Mouse (Mus musculus): ENCODE data around the gene Rtn2. TPM values are rescaled to one million over a fixed set of nuclear protein-coding genes. Genes with fewer than 3 reads are reported as not detected.

The Rtn2 gene
- polyA plus RNA-seq (2015; fragmentation: Nextera tagmentation; extraction: Ambion mirVana): 105 and 121 TPM in 2 replicates

- H3K9me3 ChIP-seq (replicated peaks): no peaks in the 10 kb centered on the region
These were observed at the start of gene Rtn2 for GRCm38 (mm10) chr7:19282385-19282784. TSS of gene Rtn2 (plus strand) at chr7:19282624.

GRCm38 (mm10) chr7:19234652-19235051, 47.8 kb upstream of the Rtn2 start:
- peaks cover 3% of the 10 kb centered on the region; the same call in 1 of the 2 replicates for H3K36me3 ChIP-seq
- ATAC-seq (ENCODE audit: low FRiP score): no peak
- no peaks in the 10 kb centered on the region for H3K9me3 ChIP-seq (replicated peaks)
- WGBS: 79% methylated on average over 5 of the region's 5 CpGs
- no peak overlapping the region for H3K27ac ChIP-seq (replicated peaks)
- no peaks in the 10 kb centered on the region for H3K27me3 ChIP-seq (replicated peaks)
- peaks cover 29% of the 10 kb centered on the region for H3K4me1 ChIP-seq
- H3K9ac ChIP-seq (replicated peaks): no peak overlapping the region
- H3K4me3 ChIP-seq (replicated peaks): no peak overlapping the region
- no peak overlapping the region for H3K4me2 ChIP-seq

More at GRCm38 (mm10) chr7:19282385-19282784, at the start of gene Rtn2:
- Histone ChIP-seq H3K27ac (replicated peaks) (peak within 1 kb of the TSS; percentile 91), H3K4me1 (peaks cover 41% of the 10 kb centered on the region), H3K36me3 (peaks cover 10% of the 10 kb centered on the region), H3K4me2 (peak within 1 kb of the TSS; percentile 78), H3K4me3 (replicated peaks) (peak within 1 kb of the TSS; percentile 87), H3K9ac (replicated peaks) (peak within 1 kb of the TSS; percentile 99), H3K27me3 (replicated peaks) (peaks cover 40% of the 10 kb centered on the region)
- peak; percentile 88 for ATAC-seq (ENCODE audit: low FRiP score)
- 0% methylated on average over 37 of the region's 37 CpGs for WGBS

GRCm38 (mm10) chr7:19235092-19235671, 47.2 kb upstream of the Rtn2 start:
- Histone ChIP-seq H3K4me3 (replicated peaks) (no peak overlapping the region), H3K27ac (replicated peaks) (no peak overlapping the region), H3K9ac (replicated peaks) (no peak overlapping the region), H3K36me3 (peaks cover 3% of the 10 kb centered on the region; the same call in 1 of the 2 replicates), H3K4me1 (peaks cover 27% of the 10 kb centered on the region), H3K4me2 (no peak overlapping the region), H3K9me3 (replicated peaks) (no peaks in the 10 kb centered on the region), H3K27me3 (replicated peaks) (no peaks in the 10 kb centered on the region)
- ATAC-seq (ENCODE audit: low FRiP score): no peak
- WGBS: 92% methylated on average over 2 of the region's 2 CpGs

GRCm38 (mm10) chr7:19236411-19236810, 46.0 kb upstream of the Rtn2 start:
- no peak overlapping the region for H3K9ac ChIP-seq (replicated peaks)
- 73% methylated on average over 2 of the region's 2 CpGs for WGBS

GRCm38 (mm10) chr7:19238344-19238743, 44.1 kb upstream of the Rtn2 start:
- Histone ChIP-seq H3K4me1 (peaks cover 20% of the 10 kb centered on the region), H3K9me3 (replicated peaks) (no peaks in the 10 kb centered on the region), H3K4me2 (no peak overlapping the region), H3K27me3 (replicated peaks) (no peaks in the 10 kb centered on the region), H3K4me3 (replicated peaks) (no peak overlapping the region), H3K36me3 (no peaks in the 10 kb centered on the region), H3K27ac (replicated peaks) (no peak overlapping the region), H3K9ac (replicated peaks) (no peak overlapping the region)
- WGBS: 96% methylated on average over 4 of the region's 4 CpGs
- no peak for ATAC-seq (ENCODE audit: low FRiP score)

More at GRCm38 (mm10) chr7:19236411-19236810, 46.0 kb upstream of the Rtn2 start:
- no peak overlapping the region for H3K27ac ChIP-seq (replicated peaks)
- H3K4me3 ChIP-seq (replicated peaks): no peak overlapping the region
- H3K4me2 ChIP-seq: no peak overlapping the region
- no peaks in the 10 kb centered on the region for H3K9me3 ChIP-seq (replicated peaks)
- no peaks in the 10 kb centered on the region for H3K27me3 ChIP-seq (replicated peaks)
- no peaks in the 10 kb centered on the region; the same call in 1 of the 2 replicates for H3K36me3 ChIP-seq
- no peak for ATAC-seq (ENCODE audit: low FRiP score)
- peaks cover 20% of the 10 kb centered on the region for H3K4me1 ChIP-seq

- Histone ChIP-seq H3K27me3 (replicated peaks) (no peaks in the 10 kb centered on the region), H3K9me3 (replicated peaks) (no peaks in the 10 kb centered on the region), H3K4me1 (peaks cover 20% of the 10 kb centered on the region), H3K4me3 (replicated peaks) (no peak overlapping the region), H3K9ac (replicated peaks) (no peak overlapping the region), H3K36me3 (no peaks in the 10 kb centered on the region), H3K27ac (replicated peaks) (no peak overlapping the region; the same call in 1 of the 2 replicates), H3K4me2 (no peak overlapping the region)
- ATAC-seq (ENCODE audit: low FRiP score): peak; percentile 94
- WGBS: 0% methylated on average over 1 of the region's 1 CpGs
These were observed 43.0 kb upstream of the Rtn2 start for GRCm38 (mm10) chr7:19239423-19239822.

GRCm38 (mm10) chr7:19239986-19240385, 42.4 kb upstream of the Rtn2 start:
- 50% methylated on average over 1 of the region's 4 CpGs for WGBS
- Histone ChIP-seq H3K4me2 (no peak overlapping the region), H3K27ac (replicated peaks) (0 out of 2 replicates have a peak overlapping the region, but pooled peaks have one; percentile 23), H3K9ac (replicated peaks) (no peak overlapping the region), H3K4me3 (replicated peaks) (no peak overlapping the region), H3K27me3 (replicated peaks) (no peaks in the 10 kb centered on the region), H3K9me3 (replicated peaks) (no peaks in the 10 kb centered on the region), H3K4me1 (peaks cover 20% of the 10 kb centered on the region), H3K36me3 (0 out of 2 replicates have a peak, but pooled peaks cover 4% of the 10 kb centered on the region)
- ATAC-seq (ENCODE audit: low FRiP score): no peak

- 91% methylated on average over 8 of the region's 8 CpGs for WGBS
- Histone ChIP-seq H3K27me3 (replicated peaks) (no peaks in the 10 kb centered on the region), H3K9me3 (replicated peaks) (no peaks in the 10 kb centered on the region), H3K4me3 (replicated peaks) (no peak overlapping the region), H3K27ac (replicated peaks) (no peak overlapping the region), H3K9ac (replicated peaks) (no peak overlapping the region), H3K4me1 (peaks cover 17% of the 10 kb centered on the region), H3K4me2 (no peak overlapping the region), H3K36me3 (peaks cover 14% of the 10 kb centered on the region)
- ATAC-seq (ENCODE audit: low FRiP score): no peak
These were observed 41.4 kb upstream of the Rtn2 start for GRCm38 (mm10) chr7:19240905-19241463.

GRCm38 (mm10) chr7:19242005-19242404, 40.4 kb upstream of the Rtn2 start:
- Histone ChIP-seq H3K27me3 (replicated peaks) (no peaks in the 10 kb centered on the region), H3K4me3 (replicated peaks) (no peak overlapping the region), H3K27ac (replicated peaks) (no peak overlapping the region), H3K9ac (replicated peaks) (no peak overlapping the region), H3K9me3 (replicated peaks) (no peaks in the 10 kb centered on the region), H3K4me2 (no peak overlapping the region), H3K4me1 (peaks cover 10% of the 10 kb centered on the region), H3K36me3 (peaks cover 17% of the 10 kb centered on the region)
- no peak for ATAC-seq (ENCODE audit: low FRiP score)
- 88% methylated on average over 1 of the region's 1 CpGs for WGBS

- H3K36me3 ChIP-seq: peaks cover 17% of the 10 kb centered on the region
- no peaks in the 10 kb centered on the region for H3K9me3 ChIP-seq (replicated peaks)
- H3K4me3 ChIP-seq (replicated peaks): no peak overlapping the region
- H3K9ac ChIP-seq (replicated peaks): no peak overlapping the region
- no peak overlapping the region for H3K4me2 ChIP-seq
- H3K27ac ChIP-seq (replicated peaks): no peak overlapping the region
- ATAC-seq (ENCODE audit: low FRiP score): no peak
- H3K4me1 ChIP-seq: peaks cover 10% of the 10 kb centered on the region
- WGBS: 58% methylated on average over 5 of the region's 5 CpGs
- no peaks in the 10 kb centered on the region for H3K27me3 ChIP-seq (replicated peaks)
These were observed 38.6 kb upstream of the Rtn2 start for GRCm38 (mm10) chr7:19243858-19244257.

- WGBS: 86% methylated on average over 3 of the region's 3 CpGs
- Histone ChIP-seq H3K9ac (replicated peaks) (no peak overlapping the region), H3K4me3 (replicated peaks) (no peak overlapping the region), H3K27me3 (replicated peaks) (no peaks in the 10 kb centered on the region), H3K36me3 (peaks cover 17% of the 10 kb centered on the region), H3K27ac (replicated peaks) (no peak overlapping the region), H3K4me2 (no peak overlapping the region), H3K9me3 (replicated peaks) (no peaks in the 10 kb centered on the region), H3K4me1 (no peaks in the 10 kb centered on the region)
- no peak for ATAC-seq (ENCODE audit: low FRiP score)
These were observed 37.3 kb upstream of the Rtn2 start for GRCm38 (mm10) chr7:19245083-19245482.

- Histone ChIP-seq H3K9me3 (replicated peaks) (no peaks in the 10 kb centered on the region), H3K4me2 (no peak overlapping the region), H3K9ac (replicated peaks) (no peak overlapping the region), H3K4me1 (no peaks in the 10 kb centered on the region), H3K27me3 (replicated peaks) (no peaks in the 10 kb centered on the region), H3K27ac (replicated peaks) (no peak overlapping the region), H3K4me3 (replicated peaks) (no peak overlapping the region), H3K36me3 (peaks cover 17% of the 10 kb centered on the region)
- no peak for ATAC-seq (ENCODE audit: low FRiP score)
- 90% methylated on average over 1 of the region's 1 CpGs for WGBS
These were observed 35.6 kb upstream of the Rtn2 start for GRCm38 (mm10) chr7:19246855-19247254.
